Mouse (Mus musculus) liver, embryonic 14.5 days (tissue): ENCODE data around the gene Tarsl2.

ENCODE experiments used
- CTCF ChIP-seq: IDR thresholded peaks from 2 replicates; pipeline ENCODE4 v1.5.1; 2016; ENCODE audit warnings: antibody characterized with exemption, low read depth, control low read depth
- EP300 ChIP-seq: IDR thresholded peaks from 2 replicates; pipeline ENCODE4 v1.6.1; 2016; ENCODE audit warnings: antibody characterized with exemption, low read depth

DNA sequence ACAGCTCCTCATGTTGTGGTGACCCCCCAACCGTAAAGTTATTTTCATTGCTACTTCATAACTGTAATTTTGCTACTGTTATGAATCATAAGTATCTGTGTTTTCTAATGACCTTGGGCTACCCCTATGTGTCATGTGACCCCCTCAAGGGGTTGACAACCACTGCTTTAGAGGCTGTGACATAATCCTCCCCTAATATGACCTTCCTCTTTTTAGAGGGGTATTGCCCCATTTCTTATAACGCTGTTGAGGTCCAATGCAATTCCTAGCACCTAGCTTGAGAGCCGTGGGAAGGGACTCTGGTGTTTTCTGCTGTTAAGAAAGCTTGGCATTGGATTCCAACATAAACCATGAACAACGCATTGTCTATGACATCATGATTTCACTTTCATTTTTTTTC is 6.0 kb downstream of the Tarsl2 start:
- TF ChIP-seq CTCF (no peak), EP300 (no peak)
